Mouse (Mus musculus): ENCODE measurements around the gene Rngtt. TPM values are rescaled to one million over a fixed set of nuclear protein-coding genes. Genes with fewer than 3 reads are reported as not detected.

The Rngtt gene
- polyA plus RNA-seq, 1 experiment from 2014 or later = 16.4 TPM

DNA sequence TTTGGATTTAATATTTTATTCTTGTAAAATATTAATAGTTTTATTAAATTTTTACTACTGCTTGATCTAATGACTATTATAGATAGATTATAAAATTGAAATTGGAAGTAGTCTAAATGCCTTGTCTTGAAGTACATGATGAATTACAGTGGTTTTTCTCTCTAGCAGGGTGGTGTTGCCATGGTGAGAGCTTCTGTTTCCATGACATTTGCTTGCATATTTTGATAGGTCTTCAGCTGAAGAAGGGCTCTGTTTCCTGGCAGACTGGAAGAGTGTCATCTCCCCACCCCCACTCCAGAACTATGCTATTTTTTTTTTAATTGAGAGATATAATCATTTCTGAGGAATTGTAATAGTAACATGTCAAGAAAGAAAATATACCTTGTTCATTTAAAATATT lies 80.5 kb downstream of the Rngtt start:
- no peak overlapping the region for H3K4me3 ChIP-seq (replicated peaks)
- DNase-seq (no peak), ATAC-seq (ENCODE audit: low read depth) (no peak)
- no peaks in the 10 kb centered on the region for H3K4me1 ChIP-seq (replicated peaks)
- H3K27ac ChIP-seq = no peak overlapping the region
- H3K9me3 ChIP-seq (replicated peaks) = no peaks in the 10 kb centered on the region
- H3K36me3 ChIP-seq = peaks cover 6% of the 10 kb centered on the region; the same call in 1 of the 2 replicates
- no peak overlapping the region for H3K4me2 ChIP-seq
- no peaks in the 10 kb centered on the region for H3K27me3 ChIP-seq
- H3K9ac ChIP-seq = no peak overlapping the region

DNA sequence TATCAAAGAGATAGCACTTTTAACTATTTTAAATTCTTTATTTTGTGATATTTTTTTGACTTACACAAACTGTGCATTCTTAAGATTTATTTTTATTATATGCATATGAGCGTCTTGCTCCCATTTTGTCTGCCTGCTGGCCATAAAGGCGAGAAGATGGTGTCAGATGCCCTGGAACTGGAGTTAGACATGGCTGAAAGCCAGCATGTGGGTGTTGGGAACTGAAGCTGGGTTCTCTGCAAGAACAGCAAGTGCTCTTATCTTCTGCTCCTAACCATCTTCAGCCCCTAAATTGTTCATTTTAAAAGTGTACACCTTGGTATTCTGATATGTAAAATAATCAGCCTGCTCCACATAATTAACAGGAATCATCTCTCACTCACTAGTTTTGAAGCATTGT lies 83.3 kb downstream of the Rngtt start:
- Histone ChIP-seq H3K36me3 (peaks cover 6% of the 10 kb centered on the region; the same call in 1 of the 2 replicates), H3K4me3 (replicated peaks) (no peak overlapping the region), H3K27me3 (no peaks in the 10 kb centered on the region), H3K27ac (no peak overlapping the region), H3K4me2 (no peak overlapping the region), H3K9ac (no peak overlapping the region), H3K9me3 (replicated peaks) (no peaks in the 10 kb centered on the region), H3K4me1 (replicated peaks) (no peaks in the 10 kb centered on the region)
- 83% methylated on average over 2 of the region's 2 CpGs for WGBS (ENCODE audit: insufficient replicate concordance)
- DNase-seq (no peak), ATAC-seq (ENCODE audit: low read depth) (no peak)

- 40% methylated on average over 3 of the region's 3 CpGs for WGBS (ENCODE audit: insufficient replicate concordance)
- H3K4me2 ChIP-seq = no peak overlapping the region
Observed at GRCm38 (mm10) chr4:33396222-33397176, 86.4 kb downstream of the Rngtt start.

GRCm38 (mm10) chr4:33405723-33406293 lies 95.7 kb downstream of the Rngtt start:
- no peaks in the 10 kb centered on the region for H3K9me3 ChIP-seq (replicated peaks)
- no peaks in the 10 kb centered on the region for H3K27me3 ChIP-seq
- DNase-seq = no peak
- no peak overlapping the region for H3K4me3 ChIP-seq (replicated peaks)
- WGBS (ENCODE audit: insufficient replicate concordance) = 75% methylated on average over 2 of the region's 2 CpGs
- ATAC-seq (ENCODE audit: low read depth) = no peak
- H3K4me2 ChIP-seq = no peak overlapping the region
- no peak overlapping the region for H3K27ac ChIP-seq
- no peaks in the 10 kb centered on the region for H3K36me3 ChIP-seq
- H3K4me1 ChIP-seq (replicated peaks) = no peaks in the 10 kb centered on the region
- H3K9ac ChIP-seq = no peak overlapping the region

More at GRCm38 (mm10) chr4:33396222-33397176, 86.4 kb downstream of the Rngtt start:
- H3K36me3 ChIP-seq = peaks cover 6% of the 10 kb centered on the region; the same call in 1 of the 2 replicates
- H3K27ac ChIP-seq = no peak overlapping the region
- H3K9me3 ChIP-seq (replicated peaks) = no peaks in the 10 kb centered on the region
- DNase-seq = peak; percentile 67
- H3K4me3 ChIP-seq (replicated peaks) = no peak overlapping the region
- ATAC-seq (ENCODE audit: low read depth) = peak; percentile 73
- H3K27me3 ChIP-seq = no peaks in the 10 kb centered on the region
- no peaks in the 10 kb centered on the region for H3K4me1 ChIP-seq (replicated peaks)
- no peak overlapping the region for H3K9ac ChIP-seq

DNA sequence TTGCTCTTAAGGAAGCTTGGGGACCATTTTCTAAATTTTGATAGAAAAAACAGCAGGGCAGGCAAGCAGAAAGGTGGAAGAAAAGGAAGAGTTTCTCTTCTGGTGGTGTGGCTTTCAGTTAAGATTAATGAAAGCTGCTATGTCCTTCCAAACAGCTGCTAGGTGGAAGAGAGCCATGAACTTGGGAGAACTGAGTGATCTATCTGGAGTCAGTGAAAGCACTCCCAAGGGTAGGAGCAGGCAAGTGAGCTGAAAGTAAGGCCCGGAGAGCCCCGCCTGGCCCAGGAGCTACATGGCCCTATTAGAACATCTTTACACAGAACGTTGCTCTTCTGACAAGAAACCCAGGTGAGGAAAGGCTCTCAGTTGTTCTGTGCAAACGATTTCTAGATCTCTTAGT lies 103.7 kb downstream of the Rngtt start:
- no peak for DNase-seq

GRCm38 (mm10) chr4:33414781-33415180 lies 104.7 kb downstream of the Rngtt start:
- no peaks in the 10 kb centered on the region for H3K27me3 ChIP-seq
- H3K9me3 ChIP-seq (replicated peaks) = no peaks in the 10 kb centered on the region
- H3K36me3 ChIP-seq = no peaks in the 10 kb centered on the region
- WGBS (ENCODE audit: insufficient replicate concordance) = 60% methylated on average over 4 of the region's 4 CpGs
- no peaks in the 10 kb centered on the region for H3K4me1 ChIP-seq (replicated peaks)
- no peak overlapping the region for H3K4me3 ChIP-seq (replicated peaks)
- DNase-seq = no peak
- H3K27ac ChIP-seq = no peak overlapping the region
- no peak overlapping the region for H3K9ac ChIP-seq
- H3K4me2 ChIP-seq = no peak overlapping the region
- ATAC-seq (ENCODE audit: low read depth) = no peak

More for the DNA sequence above, 103.7 kb downstream of the Rngtt start:
- Histone ChIP-seq H3K9me3 (replicated peaks) (no peaks in the 10 kb centered on the region), H3K4me1 (replicated peaks) (no peaks in the 10 kb centered on the region), H3K27me3 (no peaks in the 10 kb centered on the region), H3K36me3 (no peaks in the 10 kb centered on the region), H3K27ac (no peak overlapping the region), H3K4me3 (replicated peaks) (no peak overlapping the region), H3K9ac (no peak overlapping the region), H3K4me2 (no peak overlapping the region)
- 83% methylated on average over 4 of the region's 4 CpGs for WGBS (ENCODE audit: insufficient replicate concordance)
- ATAC-seq (ENCODE audit: low read depth) = no peak

DNA sequence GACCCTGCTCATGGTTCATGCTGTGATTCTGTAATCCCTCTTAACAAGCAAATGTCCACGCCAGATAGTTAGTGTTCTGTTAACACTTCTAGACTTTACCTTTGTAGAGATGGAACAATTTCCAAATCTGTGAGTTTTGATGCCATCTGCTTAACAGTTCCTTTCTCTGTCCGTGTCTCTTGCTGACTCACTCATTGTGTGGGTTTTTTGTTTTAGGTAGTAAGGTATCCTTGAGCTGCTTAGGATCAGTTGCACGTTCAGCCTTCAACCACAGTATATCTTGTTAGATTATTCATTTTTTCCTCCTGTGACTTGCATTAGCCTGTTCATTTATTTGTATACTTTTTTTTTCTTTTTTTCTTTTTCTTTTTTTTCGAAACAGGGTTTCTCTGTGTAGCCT lies 107.3 kb downstream of the Rngtt start:
- no peaks in the 10 kb centered on the region for H3K9me3 ChIP-seq (replicated peaks)
- DNase-seq = no peak
- H3K27ac ChIP-seq = no peak overlapping the region
- H3K4me3 ChIP-seq (replicated peaks) = no peak overlapping the region
- H3K4me1 ChIP-seq (replicated peaks) = no peaks in the 10 kb centered on the region
- no peaks in the 10 kb centered on the region for H3K27me3 ChIP-seq
- no peak overlapping the region for H3K4me2 ChIP-seq
- no peak for ATAC-seq (ENCODE audit: low read depth)
- no peak overlapping the region for H3K9ac ChIP-seq
- H3K36me3 ChIP-seq = no peaks in the 10 kb centered on the region
- WGBS (ENCODE audit: insufficient replicate concordance) = 76% methylated on average over 4 of the region's 4 CpGs

GRCm38 (mm10) chr4:33419644-33420043 lies 109.5 kb downstream of the Rngtt start:
- Histone ChIP-seq H3K4me3 (replicated peaks) (no peak overlapping the region), H3K4me2 (no peak overlapping the region), H3K36me3 (0 out of 2 replicates have a peak, but pooled peaks cover 8% of the 10 kb centered on the region), H3K4me1 (replicated peaks) (no peaks in the 10 kb centered on the region), H3K27me3 (no peaks in the 10 kb centered on the region), H3K9ac (no peak overlapping the region), H3K9me3 (replicated peaks) (no peaks in the 10 kb centered on the region), H3K27ac (no peak overlapping the region)
- ATAC-seq (ENCODE audit: low read depth) (no peak), DNase-seq (no peak)
- 82% methylated on average over 1 of the region's 1 CpGs for WGBS (ENCODE audit: insufficient replicate concordance)

GRCm38 (mm10) chr4:33428856-33429255 lies 118.7 kb downstream of the Rngtt start:
- DNase-seq = no peak
- 68% methylated on average over 4 of the region's 4 CpGs for WGBS (ENCODE audit: insufficient replicate concordance)
- no peaks in the 10 kb centered on the region for H3K9me3 ChIP-seq (replicated peaks)

DNA sequence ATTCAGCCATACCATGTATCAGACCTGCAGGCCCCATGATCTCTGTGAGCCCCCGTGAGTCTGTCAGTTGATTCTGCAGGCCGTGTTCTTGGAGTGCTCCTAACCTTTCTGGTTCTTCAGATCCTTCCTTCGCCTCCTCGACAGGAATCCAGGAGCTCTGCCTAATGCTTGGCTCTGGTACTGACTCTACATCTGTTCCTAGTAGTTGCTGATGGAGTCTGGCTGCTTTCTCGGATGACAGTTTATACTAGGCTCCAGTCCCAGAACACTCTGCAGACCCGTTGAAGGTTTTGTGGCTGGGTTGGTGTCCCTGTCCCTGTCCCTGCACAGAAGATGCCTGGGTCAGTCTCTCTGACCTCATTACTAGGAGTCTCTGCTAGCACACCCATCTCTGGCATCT lies 131.8 kb downstream of the Rngtt start:
- no peak for ATAC-seq (ENCODE audit: low read depth)

More at GRCm38 (mm10) chr4:33428856-33429255, 118.7 kb downstream of the Rngtt start:
- H3K27ac ChIP-seq = no peak overlapping the region
- H3K9ac ChIP-seq = no peak overlapping the region
- no peak overlapping the region for H3K4me2 ChIP-seq
- no peak for ATAC-seq (ENCODE audit: low read depth)
- H3K4me1 ChIP-seq (replicated peaks) = no peaks in the 10 kb centered on the region
- H3K36me3 ChIP-seq = 0 out of 2 replicates have a peak, but pooled peaks cover under 1% of the 10 kb centered on the region
- H3K4me3 ChIP-seq (replicated peaks) = no peak overlapping the region
- no peaks in the 10 kb centered on the region for H3K27me3 ChIP-seq

DNA sequence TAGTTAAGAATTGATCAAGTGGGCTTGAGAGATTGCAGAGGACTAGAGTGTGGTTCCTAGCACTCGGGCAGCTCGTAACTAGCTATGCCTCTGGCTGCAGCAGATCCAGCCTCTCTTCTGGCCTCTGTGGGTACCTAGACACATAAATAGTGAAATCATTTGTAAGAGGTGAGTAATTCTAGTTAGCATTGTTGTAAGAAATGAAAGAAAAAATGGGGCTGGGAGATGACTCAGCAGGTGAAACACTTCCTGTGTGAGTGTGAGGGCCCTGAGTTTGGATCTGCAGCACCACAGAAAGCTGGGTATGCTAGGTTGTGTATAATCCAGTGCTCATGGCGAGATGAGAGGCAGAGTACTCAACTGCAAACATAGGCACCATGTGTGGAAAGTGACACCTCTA lies 136.2 kb downstream of the Rngtt start:
- DNase-seq (no peak), ATAC-seq (ENCODE audit: low read depth) (no peak)
- no peaks in the 10 kb centered on the region for H3K9me3 ChIP-seq (replicated peaks)
- 0 out of 2 replicates have a peak, but pooled peaks cover 1% of the 10 kb centered on the region for H3K36me3 ChIP-seq
- 88% methylated on average over 3 of the region's 3 CpGs for WGBS (ENCODE audit: insufficient replicate concordance)
- H3K4me2 ChIP-seq = no peak overlapping the region
- H3K4me1 ChIP-seq (replicated peaks) = peaks cover 22% of the 10 kb centered on the region
- H3K9ac ChIP-seq = no peak overlapping the region
- no peak overlapping the region for H3K27ac ChIP-seq
- no peak overlapping the region for H3K4me3 ChIP-seq (replicated peaks)
- H3K27me3 ChIP-seq = no peaks in the 10 kb centered on the region

More for the DNA sequence above, 131.8 kb downstream of the Rngtt start:
- H3K9me3 ChIP-seq (replicated peaks) = no peaks in the 10 kb centered on the region
- no peaks in the 10 kb centered on the region for H3K36me3 ChIP-seq
- no peaks in the 10 kb centered on the region for H3K27me3 ChIP-seq
- H3K4me2 ChIP-seq = no peak overlapping the region
- WGBS (ENCODE audit: insufficient replicate concordance) = 87% methylated on average over 6 of the region's 6 CpGs
- no peak overlapping the region for H3K9ac ChIP-seq
- peaks cover 7% of the 10 kb centered on the region; the same call in 1 of the 2 replicates for H3K4me1 ChIP-seq (replicated peaks)
- no peak for DNase-seq
- H3K27ac ChIP-seq = no peak overlapping the region
- no peak overlapping the region for H3K4me3 ChIP-seq (replicated peaks)
